Mouse (Mus musculus) kidney, adult 11 months (tissue): ENCODE data around the gene Abhd5.
"Not testable (repeated sequence)": the region's sequence is repeated elsewhere in the genome, so short reads cannot be mapped to it uniquely, and the experiment has no call there.

Experiments used
- DNase-seq: peaks from one replicate; pipeline ENCODE4 v3.0.0; 2022

Abhd5 gene

DNA sequence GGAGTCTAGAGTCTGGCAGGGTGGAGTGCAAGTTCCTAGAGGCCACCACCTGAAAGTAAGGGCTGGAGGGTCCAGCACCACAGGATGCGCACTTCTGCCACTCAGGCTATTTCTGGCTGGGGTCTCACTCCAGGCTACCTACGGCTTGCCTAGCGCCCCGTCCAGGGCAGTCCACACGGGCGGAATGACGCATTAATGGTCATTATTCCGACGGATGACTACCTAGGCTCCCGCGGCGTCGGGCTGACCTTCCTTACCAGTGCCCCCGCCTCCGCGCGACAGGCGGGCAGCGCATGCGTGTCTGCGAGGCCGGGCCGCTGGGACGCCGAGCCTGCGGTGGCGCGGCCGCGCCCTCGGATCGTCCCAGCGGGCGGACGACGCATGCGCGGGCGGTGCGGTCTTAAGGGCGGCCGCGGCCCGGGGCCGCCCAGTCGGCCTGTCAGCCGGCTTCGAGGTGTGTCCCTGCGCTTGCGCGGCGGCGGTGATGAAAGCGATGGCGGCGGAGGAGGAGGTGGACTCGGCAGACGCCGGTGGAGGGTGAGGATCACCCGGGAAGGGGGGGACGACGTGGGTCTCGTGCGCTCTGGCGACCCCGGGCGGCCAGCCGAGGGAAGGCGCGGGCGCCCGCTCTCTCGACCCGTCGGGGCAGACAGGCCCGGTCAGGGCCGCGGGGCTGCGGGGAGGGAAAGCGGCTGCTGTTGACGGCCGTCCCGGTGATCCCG lies at the start of gene Abhd5:
Abhd5 (plus strand) TSS at position 306 of the 722 bp plus-strand sequence.
- DNase-seq = peak; percentile 95

GRCm38 (mm10) chr9:122305302-122305701 lies 46.1 kb upstream of the Abhd5 start:
- DNase-seq = no peak

DNA sequence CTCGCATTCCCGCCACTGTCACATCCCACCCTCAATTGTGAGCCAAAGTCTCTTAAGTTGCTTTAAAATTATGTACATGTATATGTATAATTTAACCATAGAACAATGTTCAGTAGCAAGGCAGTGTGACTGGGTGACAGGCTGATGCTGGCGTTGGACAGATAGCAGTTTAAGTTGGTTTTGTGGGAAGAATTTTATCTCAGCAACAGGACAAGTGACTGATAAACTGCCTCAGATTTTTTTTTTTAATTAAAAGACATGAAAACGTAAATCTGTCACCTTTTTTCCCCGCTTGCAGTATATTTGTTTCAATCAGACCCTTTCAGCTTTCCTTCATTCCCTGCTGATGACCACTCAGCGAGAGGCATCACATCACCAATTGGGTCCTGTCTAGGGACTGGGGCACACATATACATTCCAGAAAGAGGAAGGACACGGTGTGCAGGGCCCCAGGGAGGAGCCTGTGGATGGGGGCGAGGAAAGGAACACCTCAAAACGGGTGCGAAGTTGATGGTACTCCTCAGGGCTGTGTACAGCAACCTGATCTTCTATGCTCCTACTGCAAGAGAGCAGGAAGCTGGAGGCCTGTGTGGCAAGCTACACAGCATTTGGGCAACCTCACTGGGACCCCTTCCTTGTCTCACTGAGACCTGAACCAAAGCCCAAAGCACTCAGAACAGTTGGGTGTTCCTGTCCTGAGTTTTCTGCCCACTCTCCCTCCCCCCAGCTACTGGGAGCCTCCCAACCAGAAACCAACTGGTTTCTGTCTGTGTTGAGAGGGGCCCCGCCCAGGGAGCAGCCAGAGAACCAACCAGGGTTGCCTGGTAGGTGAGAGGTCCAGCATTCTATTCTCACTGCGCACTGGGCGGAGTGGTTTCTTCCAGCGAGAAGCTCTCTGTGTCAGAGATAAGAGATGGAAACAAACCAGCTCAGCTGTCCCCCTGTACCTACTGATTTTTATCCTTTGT lies 42.1 kb upstream of the Abhd5 start:
- DNase-seq = no peak

DNA sequence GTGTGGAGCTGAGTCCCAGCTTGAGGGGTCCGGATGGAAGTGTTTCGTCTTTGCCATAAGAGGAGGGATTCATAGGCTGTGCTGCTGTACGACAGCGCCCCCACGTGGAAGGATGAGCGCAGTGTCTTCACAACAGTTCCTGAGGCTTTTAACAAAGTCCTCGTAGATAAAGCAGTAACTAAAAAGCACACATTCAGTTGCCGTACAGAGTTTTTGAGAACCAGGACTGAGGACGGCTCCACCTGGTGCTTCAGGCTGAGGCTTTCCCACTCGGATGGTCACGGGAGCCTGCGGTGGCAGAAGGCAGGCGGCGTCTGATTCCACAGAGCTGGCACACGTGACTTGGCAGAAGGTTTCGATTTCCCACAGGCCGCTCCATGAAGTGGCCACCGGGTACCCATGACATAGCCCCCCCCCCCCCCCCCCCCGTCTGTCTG lies 40.8 kb upstream of the Abhd5 start:
- peak; percentile 81 for DNase-seq

- DNase-seq = peak; percentile 64
Measured at GRCm38 (mm10) chr9:122311051-122311760, 40.2 kb upstream of the Abhd5 start.

GRCm38 (mm10) chr9:122312296-122312990 lies 39.0 kb upstream of the Abhd5 start:
- no peak for DNase-seq

GRCm38 (mm10) chr9:122313128-122313527 lies 38.3 kb upstream of the Abhd5 start:
- not testable (repeated sequence) for DNase-seq

DNA sequence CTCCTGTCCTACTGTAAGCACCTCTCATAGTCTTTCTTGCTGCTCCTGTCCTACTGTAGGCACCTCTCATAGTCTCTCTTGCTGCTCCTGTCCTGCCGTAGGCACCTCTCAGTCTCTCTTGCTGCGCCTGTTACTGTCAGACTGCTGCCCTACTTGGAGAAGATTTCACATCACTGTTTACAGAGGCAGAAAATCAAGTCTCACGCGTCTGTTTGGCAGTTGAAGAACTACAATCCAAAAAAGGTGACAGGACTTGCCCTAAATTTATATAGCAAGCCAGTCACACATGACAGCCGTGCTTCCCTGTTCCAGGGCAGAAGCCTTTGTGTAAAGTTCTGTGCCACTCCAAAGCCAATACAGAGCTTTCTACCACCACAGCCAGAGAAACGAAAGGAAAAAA lies 37.0 kb upstream of the Abhd5 start:
- DNase-seq = no peak

DNA sequence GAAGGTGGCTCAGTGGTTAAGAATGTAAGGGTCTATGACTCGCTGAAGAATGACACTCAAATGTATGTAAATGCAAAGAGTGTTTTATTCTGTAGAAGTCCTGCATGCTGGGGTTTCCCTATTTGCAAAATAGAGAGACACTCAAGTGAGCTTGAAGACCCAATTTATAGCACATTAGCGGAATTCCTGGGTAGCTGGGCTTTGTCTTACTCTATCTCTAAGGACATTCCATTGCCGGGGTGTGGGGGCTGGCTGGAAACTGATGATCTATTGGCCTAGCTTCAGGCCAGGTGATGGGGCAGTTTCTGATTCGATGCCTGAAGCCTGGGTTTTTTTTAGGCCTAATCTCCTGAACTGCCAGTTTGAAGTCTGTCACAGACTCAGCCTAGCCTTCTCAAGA lies 36.5 kb upstream of the Abhd5 start:
- no peak for DNase-seq

- no peak for DNase-seq
Measured at GRCm38 (mm10) chr9:122315501-122315900, 35.9 kb upstream of the Abhd5 start.

DNA sequence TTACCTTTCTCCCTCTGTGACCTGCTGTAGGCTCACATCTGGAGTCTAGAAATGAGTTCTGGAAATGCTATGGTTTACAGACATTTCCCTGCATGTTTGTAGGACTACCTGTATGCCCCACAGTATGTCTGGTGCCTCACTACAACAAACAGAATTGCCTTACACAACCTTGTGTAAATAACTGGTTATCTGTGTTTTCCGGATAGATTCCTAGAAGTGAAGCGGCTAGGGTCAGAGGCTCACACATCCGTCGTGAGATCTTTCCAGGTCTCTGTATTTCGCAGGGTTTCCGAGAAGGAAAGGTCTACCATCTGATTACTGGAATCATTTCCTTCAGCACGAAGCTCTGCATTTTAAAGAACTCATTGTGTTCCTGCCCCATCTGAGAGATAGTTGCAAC lies 34.8 kb upstream of the Abhd5 start:
- no peak for DNase-seq

DNA sequence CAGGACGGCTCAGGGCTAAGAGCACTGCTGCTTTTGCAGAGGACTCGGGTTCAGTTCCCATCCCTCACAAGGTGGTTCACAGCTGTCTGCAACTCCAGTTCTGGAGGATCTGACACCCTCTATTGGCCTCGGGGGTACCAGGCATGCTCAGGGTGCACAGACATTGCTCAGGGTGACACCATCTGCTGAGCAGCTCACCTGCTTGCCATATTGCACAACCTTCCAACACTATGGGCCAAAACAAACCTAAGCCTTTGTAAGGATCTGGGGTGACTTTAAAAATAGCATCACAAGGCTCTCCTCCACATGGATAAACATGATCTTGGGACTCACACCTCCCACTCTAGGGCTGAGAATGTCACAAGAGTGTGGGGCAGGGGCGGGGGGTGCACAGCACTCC lies 30.8 kb upstream of the Abhd5 start:
- no peak for DNase-seq

DNA sequence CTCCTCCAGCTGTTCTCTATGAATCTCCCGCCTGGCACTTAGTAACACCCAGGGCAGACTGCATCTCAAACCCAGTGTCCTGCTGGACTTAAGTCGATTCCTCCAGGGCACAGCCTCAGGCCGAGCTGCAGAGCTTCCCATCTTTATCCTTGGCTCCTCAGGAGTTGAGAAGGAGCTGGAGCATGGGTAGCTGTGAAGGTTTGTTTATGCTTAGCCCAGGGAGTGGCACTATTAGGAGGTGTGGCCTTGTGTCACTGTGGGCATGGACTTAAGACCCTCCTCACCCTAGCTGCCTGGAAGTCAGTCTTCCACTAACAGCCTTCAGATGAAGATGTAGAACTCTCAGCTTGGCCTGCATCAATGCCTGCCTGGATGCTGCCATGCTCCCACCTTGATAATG lies 29.1 kb upstream of the Abhd5 start:
- no peak for DNase-seq

DNA sequence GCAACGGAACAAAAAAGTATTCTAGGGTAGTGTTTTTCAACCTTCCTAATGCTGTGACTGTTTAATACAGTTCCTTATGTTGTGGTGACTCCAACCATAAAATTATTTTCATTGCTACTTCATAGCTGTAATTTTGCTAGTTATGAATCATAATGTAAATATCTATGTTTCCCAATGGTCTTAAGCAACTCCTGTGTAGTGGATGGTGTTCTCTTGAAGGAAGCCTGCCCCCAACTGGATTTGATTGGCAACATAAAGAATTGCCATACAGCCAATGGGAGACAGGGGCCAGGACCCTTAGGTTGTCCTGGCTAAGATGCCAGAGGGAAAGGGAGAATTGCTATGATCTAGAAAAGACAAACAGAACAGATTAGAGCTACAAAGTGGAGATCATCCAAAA lies 25.4 kb upstream of the Abhd5 start:
- no peak for DNase-seq

DNA sequence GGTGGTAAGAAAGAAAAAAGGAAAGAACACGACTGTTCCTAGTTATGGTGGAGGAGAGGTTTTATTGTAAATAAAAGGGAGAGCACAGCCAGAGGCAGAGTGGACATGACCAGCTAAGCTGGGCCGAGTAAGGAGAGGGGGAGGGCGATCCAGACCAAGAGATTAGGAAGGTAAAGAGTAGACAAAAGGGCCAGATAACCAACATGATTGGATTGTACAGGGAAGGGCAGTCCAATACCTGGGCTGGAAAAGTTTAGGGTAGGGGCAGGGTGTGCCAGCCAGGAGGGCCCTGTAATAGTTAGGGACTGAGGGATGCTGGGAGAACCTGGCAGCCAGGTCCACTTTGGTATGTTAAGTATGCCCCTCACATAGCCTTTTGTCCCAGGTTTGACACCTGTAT lies 23.2 kb upstream of the Abhd5 start:
- no peak for DNase-seq

- peak; percentile 54 for DNase-seq
Measured at GRCm38 (mm10) chr9:122336677-122337076, 14.7 kb upstream of the Abhd5 start.

- DNase-seq = peak; percentile 82
Measured at GRCm38 (mm10) chr9:122337510-122337931, 13.9 kb upstream of the Abhd5 start.

DNA sequence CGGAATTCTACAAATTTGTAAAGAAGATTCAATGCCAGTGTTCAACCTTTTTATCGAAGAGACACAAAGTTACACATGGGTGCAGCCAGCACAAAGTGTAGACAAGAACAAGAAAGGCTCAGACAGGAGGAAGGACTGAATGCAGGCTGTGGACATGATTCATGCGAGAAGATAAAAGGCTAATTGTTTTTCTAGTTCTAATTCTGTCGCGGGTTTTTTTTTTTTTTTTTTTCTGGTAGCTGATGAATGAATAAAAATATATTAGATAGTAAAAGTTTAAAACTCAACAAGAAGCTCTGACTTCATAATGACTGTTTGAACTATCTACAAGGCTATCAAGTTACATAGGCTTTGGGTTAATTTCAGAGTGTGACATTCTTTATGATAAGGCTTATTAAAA lies 11.4 kb upstream of the Abhd5 start:
- DNase-seq = no peak

DNA sequence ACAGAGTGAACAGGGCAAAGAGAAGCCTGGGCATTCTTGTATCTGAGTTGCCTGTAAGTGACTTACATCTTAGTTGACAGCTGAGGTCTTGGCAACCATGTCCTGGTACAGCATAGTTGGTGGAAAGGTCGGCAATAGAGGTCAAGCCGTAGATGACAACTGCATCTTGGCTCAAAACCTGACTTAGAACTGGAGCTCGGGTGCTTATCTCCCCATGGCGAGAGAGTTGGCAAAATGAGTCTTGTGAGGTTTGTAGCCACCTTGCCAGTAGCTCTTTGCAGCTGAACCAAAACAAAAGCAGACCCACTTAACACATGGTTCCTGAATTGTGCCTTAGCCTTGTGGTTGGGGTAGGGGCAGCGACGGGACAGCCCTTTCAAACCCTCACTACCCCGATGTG lies 8.0 kb upstream of the Abhd5 start:
- DNase-seq = no peak

- no peak for DNase-seq
Measured at GRCm38 (mm10) chr9:122344560-122344959, 6.8 kb upstream of the Abhd5 start.

- DNase-seq = no peak
Measured at GRCm38 (mm10) chr9:122345291-122345690, 6.1 kb upstream of the Abhd5 start.

DNA sequence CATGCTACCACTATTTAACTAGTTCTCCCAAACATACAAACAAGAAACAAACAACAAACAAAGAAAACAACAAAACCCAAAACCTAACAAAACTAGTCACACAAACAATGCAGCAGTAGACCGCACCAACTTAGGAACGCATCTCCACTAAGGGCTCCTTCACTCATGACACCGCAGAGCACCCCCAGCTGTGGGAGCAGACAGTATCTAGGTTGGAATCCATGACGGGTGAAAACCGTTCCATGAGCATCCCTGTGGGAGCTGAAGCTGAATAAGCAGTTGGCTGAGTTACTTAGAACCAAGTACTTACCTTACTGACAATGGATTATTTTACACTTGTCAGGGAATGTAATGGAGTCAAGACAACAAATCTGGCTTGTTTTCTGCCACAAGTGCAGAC lies 5.3 kb upstream of the Abhd5 start:
- no peak for DNase-seq

GRCm38 (mm10) chr9:122347882-122348281 lies 3.5 kb upstream of the Abhd5 start:
- DNase-seq = no peak
